Mouse (Mus musculus): ENCODE measurements around the gene Atxn1l.

GRCm38 (mm10) chr8:109706076-109706873 is 31.3 kb downstream of the Atxn1l start:
- TF ChIP-seq CTCF (conservative IDR thresholded peaks at IDR 0.05; ENCODE audit: low read length) (no peak), POU5F1 (IDR thresholded peaks at IDR 0.05; ENCODE audit: borderline replicate concordance, low read length) (no peak)
